Comparison of ENCODE assay signal across 12 mouse cellular contexts in genomic region chr11:34975771-34976302, GRCm38 (mm10).
DNase-seq lines count a peak whose midpoint lies in the region; ATAC-seq and TF ChIP-seq lines count a peak whose summit lies in the region.
"Had no signal": no experiment of that assay in that cellular context is flagged by ENCODE, and none has a peak within 500 bp of the region (broad histone marks: within the 10 kb centered on the region; RNA-seq: fewer than 3 reads in every experiment).

No protein-coding gene starts in this region.

- dilution Hi-C loops in CH12.LX (cut with MboI; ENCODE audit: extremely low pct_ligation_motif_present, extremely low pct_unique_long_range_greater_than_20kb, low sequenced_read_pairs) = no loop called here

- TF ChIP-seq RAD21 in CH12.LX (IDR thresholded peaks at IDR 0.05; ENCODE audit: low read depth, low read length) = no peak

- H3K27me3 ChIP-seq in heart, postnatal 0 days (ENCODE audit: control insufficient read depth, insufficient read depth, low read length) = no peaks in the 10 kb centered on the region
- peaks cover 1% of the 10 kb centered on the region for H3K27me3 ChIP-seq in CH12.LX (replicated peaks)

- no peak overlapping the region for H3K4me3 ChIP-seq in heart, postnatal 0 days (ENCODE audit: low read depth, low read length)
- H3K4me3 ChIP-seq in CH12.LX (replicated peaks in 1 of 3; ENCODE audit: low read depth in 2 of 3, low read length in 2 of 3, poor library complexity in 1 of 3) = no peak overlapping the region
- H3K4me3 ChIP-seq: midbrain, embryonic 10.5 days; myocyte had no signal

- no peaks in the 10 kb centered on the region for H3K9me3 ChIP-seq in heart, postnatal 0 days (replicated peaks; ENCODE audit: control insufficient read depth, low read length)
- no peaks in the 10 kb centered on the region for H3K9me3 ChIP-seq in CH12.LX (replicated peaks; ENCODE audit: low read length)
- H3K9me3 ChIP-seq: midbrain, embryonic 10.5 days had no signal

- H3K9ac ChIP-seq in heart, postnatal 0 days (replicated peaks; ENCODE audit: low read depth, low read length) = no peak overlapping the region
- H3K9ac ChIP-seq in CH12.LX (ENCODE audit: insufficient read depth, low read depth) = peak overlapping the region; percentile 30; the same call in 1 of the 2 replicates
- H3K9ac ChIP-seq: liver, embryonic 14.5 days had no signal

- no peak for TF ChIP-seq CTCF in heart, postnatal 0 days (IDR thresholded peaks at IDR 0.05; ENCODE audit: low read depth)
- no peak for TF ChIP-seq CTCF in CH12.LX (conservative IDR thresholded peaks at IDR 0.05 in 1 of 2, IDR thresholded peaks at IDR 0.05 in 1 of 2; ENCODE audit: low read depth in 2 of 2, low read length in 2 of 2)

- no peaks in the 10 kb centered on the region for H3K79me2 ChIP-seq in CH12.LX (replicated peaks; ENCODE audit: control insufficient read depth, extremely low read depth, insufficient read depth, poor library complexity, severe bottlenecking)

- H3K36me3 ChIP-seq in heart, postnatal 0 days (replicated peaks; ENCODE audit: control insufficient read depth, insufficient read depth, low read length) = no peaks in the 10 kb centered on the region
- H3K36me3 ChIP-seq in CH12.LX (replicated peaks in 1 of 2; ENCODE audit: control insufficient read depth in 1 of 2, insufficient read depth in 1 of 2, low read length in 1 of 2) = no peaks in the 10 kb centered on the region
- H3K36me3 ChIP-seq: midbrain, embryonic 10.5 days had no signal

- TF ChIP-seq EP300 in heart, postnatal 0 days (IDR thresholded peaks at IDR 0.05; ENCODE audit: low read depth) = no peak
- TF ChIP-seq EP300 in CH12.LX (IDR thresholded peaks at IDR 0.05; ENCODE audit: low read length) = no peak

- DNase-seq in adrenal gland, adult 2 months = peak; percentile 30
- no peak for DNase-seq in adrenal gland, postnatal 10 days
- peak; percentile 35 for DNase-seq in heart, postnatal 0 days (ENCODE audit: low spot score)
- no peak for DNase-seq in heart, adult 9 months (ENCODE audit: low spot score in 2 of 2)
- no peak for DNase-seq in CH12.LX (ENCODE audit: extremely low read depth)
- DNase-seq in kidney, postnatal 14 days = peak; percentile 61
- no peak for DNase-seq in ovary, postnatal 10 days (ENCODE audit: low spot score)
- DNase-seq: heart, postnatal 36 days had no signal

- WGBS in heart, postnatal 0 days = 52% methylated on average over 8 of the region's 8 CpGs

- in situ Hi-C loops in CH12.LX (cut with MboI; ENCODE audit: low pct_ligation_motif_present, low pct_unique_long_range_greater_than_20kb, low sequenced_read_pairs) = no loop called here

- H3K4me2 ChIP-seq in heart, postnatal 0 days (ENCODE audit: low read depth, low read length) = no peak overlapping the region
- peak overlapping the region; percentile 7 for H3K4me2 ChIP-seq in CH12.LX (ENCODE audit: insufficient read depth, low read depth, poor library complexity, severe bottlenecking)

- no peak for TF ChIP-seq POLR2A in CH12.LX (IDR thresholded peaks at IDR 0.05; ENCODE audit: low read depth, low read length)

- H3K27ac ChIP-seq in heart, postnatal 0 days (ENCODE audit: low read depth) = peak overlapping the region; percentile 6; the same call in 1 of the 2 replicates
- no peak overlapping the region for H3K27ac ChIP-seq in CH12.LX (ENCODE audit: insufficient read depth, low read depth)
- H3K27ac ChIP-seq: liver, embryonic 14.5 days; midbrain, embryonic 10.5 days had no signal

- H3K4me1 ChIP-seq in heart, postnatal 0 days (ENCODE audit: control insufficient read depth, insufficient read depth) = peaks cover 15% of the 10 kb centered on the region
- peaks cover 0 to 14% of the 10 kb centered on the region in 2 experiments for H3K4me1 ChIP-seq in CH12.LX (ENCODE audit: control insufficient read depth in 1 of 2, insufficient read depth in 2 of 2)
- H3K4me1 ChIP-seq: midbrain, embryonic 10.5 days had no signal

- no peak for ATAC-seq in heart, postnatal 0 days (ENCODE audit: insufficient read depth, low read depth)
- no peak for ATAC-seq in CD4-positive, CD25-positive, alpha-beta regulatory T cell, adult 4 months

TF ChIP-seq in CH12.LX, 34 proteins besides CTCF, POLR2A, EP300 and RAD21:
- no peak for TF ChIP-seq JUND (conservative IDR thresholded peaks at IDR 0.05; ENCODE audit: low read depth, low read length)
- no peak for TF ChIP-seq ELF1 (IDR thresholded peaks at IDR 0.05; ENCODE audit: low read depth, low read length)
- no peak for TF ChIP-seq HCFC1 (IDR thresholded peaks at IDR 0.05; ENCODE audit: low read depth, low read length)
- TF ChIP-seq ZC3H11A (IDR thresholded peaks at IDR 0.05; ENCODE audit: low read depth, low read length) = no peak
- no peak for TF ChIP-seq RCOR1 (conservative IDR thresholded peaks at IDR 0.05; ENCODE audit: low read depth, low read length)
- TF ChIP-seq TCF12 (IDR thresholded peaks at IDR 0.05; ENCODE audit: low read depth, low read length) = no peak
- TF ChIP-seq E2F4 (IDR thresholded peaks at IDR 0.05; ENCODE audit: insufficient replicate concordance, low read depth, low read length) = no peak
- no peak for TF ChIP-seq MAZ (IDR thresholded peaks at IDR 0.05; ENCODE audit: low read depth, low read length)
- TF ChIP-seq SMC3 (IDR thresholded peaks at IDR 0.05; ENCODE audit: low read depth, low read length) = no peak; the same call in 1 of the 2 replicates
- TF ChIP-seq NELFE (IDR thresholded peaks at IDR 0.05; ENCODE audit: low read depth, low read length) = no peak
- no peak for TF ChIP-seq KAT2A (IDR thresholded peaks at IDR 0.05; ENCODE audit: insufficient replicate concordance, low read length)
- TF ChIP-seq ZMIZ1 (IDR thresholded peaks at IDR 0.05; ENCODE audit: low read depth, low read length) = no peak
- no peak for TF ChIP-seq MXI1 (IDR thresholded peaks at IDR 0.05; ENCODE audit: low read depth, low read length)
- no peak for TF ChIP-seq PAX5 (IDR thresholded peaks at IDR 0.05; ENCODE audit: low read length)
- no peak for TF ChIP-seq ZNF384 (IDR thresholded peaks at IDR 0.05; ENCODE audit: low read depth, low read length)
- no peak for TF ChIP-seq UBTF (IDR thresholded peaks at IDR 0.05; ENCODE audit: low read depth, low read length)
- no peak for TF ChIP-seq MYC (IDR thresholded peaks at IDR 0.05; ENCODE audit: low read depth, low read length)
TF ChIP-seq in CH12.LX: peak in this region for 0.

Comparison
In these comparisons a context has a peak if more than half of its experiments do, and no peak if none do; other contexts are left out.
1. DNase-seq: peak in adrenal gland, adult 2 months (single experiment), heart, postnatal 0 days (single experiment) and kidney, postnatal 14 days (single experiment); none in adrenal gland, postnatal 10 days (single experiment), heart, adult 9 months (0 of 2), CH12.LX (single experiment) and ovary, postnatal 10 days (single experiment).